Mouse (Mus musculus): ENCODE results near the gene Cyp20a1.

DNA sequence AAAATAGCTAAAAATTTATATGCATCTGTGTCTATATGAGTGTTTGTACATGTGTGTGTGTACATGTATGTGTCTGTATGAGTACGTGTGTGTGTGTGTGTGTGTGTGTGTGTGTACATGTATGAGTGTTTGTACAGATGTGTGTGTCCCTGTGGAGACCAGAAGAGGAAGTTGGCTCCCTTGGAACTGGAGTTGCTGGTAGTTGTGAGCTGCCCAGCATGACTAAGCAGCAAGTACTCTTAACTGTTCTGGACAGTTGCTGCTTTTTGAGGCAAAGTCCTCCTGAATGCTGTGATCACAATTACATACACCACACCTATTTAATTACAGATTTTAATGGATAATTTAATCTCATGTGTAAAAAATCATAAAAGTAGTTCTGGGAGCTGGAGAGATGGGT is 33.4 kb downstream of the Cyp20a1 start:
- TF ChIP-seq CTCF (conservative IDR thresholded peaks at IDR 0.05; ENCODE audit: low read length) (no peak), POU5F1 (IDR thresholded peaks at IDR 0.05; ENCODE audit: borderline replicate concordance, low read length) (no peak), NANOG (IDR thresholded peaks at IDR 0.05; ENCODE audit: borderline replicate concordance, low read length) (no peak)

Data from E14TG2a.4 (cell line).